12 mouse cellular contexts compared by ENCODE assay signal in the genomic region with DNA sequence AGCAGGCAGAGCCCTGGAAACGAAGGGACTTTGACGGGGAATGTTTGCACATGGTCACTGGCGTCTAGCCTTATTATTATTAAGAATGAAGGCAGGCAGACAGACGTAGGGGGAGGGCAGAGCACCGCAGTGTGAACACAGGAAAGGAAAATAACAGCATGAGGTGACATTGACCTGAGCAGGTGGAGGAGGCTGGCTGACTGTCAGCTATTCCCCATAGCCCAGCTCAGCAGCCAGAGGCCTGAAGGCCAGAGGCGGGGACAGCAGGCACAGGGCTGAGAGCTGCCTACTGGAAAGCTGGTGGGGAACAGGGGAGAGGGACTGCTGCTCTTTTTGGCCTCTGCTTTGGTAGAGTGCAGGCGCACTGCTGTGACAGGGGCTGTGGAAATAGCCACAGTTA.
A peak's percentile ranks its signal among the peaks of the same experiment; 100 is the strongest.
DNase-seq lines count a peak whose midpoint lies in the region; ATAC-seq lines count a peak whose summit lies in the region.
"Had no signal": no experiment of that assay in that cellular context is flagged by ENCODE, and none has a peak within 500 bp of the region (broad histone marks: within the 10 kb centered on the region; RNA-seq: fewer than 3 reads in every experiment).

No protein-coding gene starts in this region.

- H3K4me1 ChIP-seq in hindbrain, embryonic 16.5 days (ENCODE audit: control insufficient read depth, insufficient read depth, low read depth, low read length) = peaks cover 5% of the 10 kb centered on the region; the same call in 1 of the 2 replicates
- H3K4me1 ChIP-seq: limb, embryonic 12.5 days; stomach, embryonic 15.5 days had no signal

- DNase-seq in brain, adult 2 months (ENCODE audit: low read depth, low spot score) = peak; percentile 85
- DNase-seq in kidney, postnatal 4 days = no peak
- DNase-seq in urinary bladder, adult 2 months (ENCODE audit: low spot score) = no peak
- DNase-seq: gastrocnemius, postnatal 25 days; lung, adult 18-20 months had no signal

- no peaks in the 10 kb centered on the region for H3K9me3 ChIP-seq in hindbrain, embryonic 16.5 days (ENCODE audit: control insufficient read depth, low read length)
- H3K9me3 ChIP-seq: limb, embryonic 12.5 days; stomach, embryonic 15.5 days had no signal

- H3K4me3 ChIP-seq in hindbrain, embryonic 16.5 days (ENCODE audit: low read length) = no peak overlapping the region
- H3K4me3 ChIP-seq: limb, embryonic 12.5 days; stomach, embryonic 15.5 days had no signal

- ATAC-seq in cerebellum, adult (ENCODE audit: insufficient number of reproducible peaks, low FRiP score, low TSS enrichment) = peak; percentile 86
- peak; percentile 22; the same call in 1 of the 2 replicates for ATAC-seq in common myeloid progenitor, adult 5-6 weeks (replicated peaks; ENCODE audit: low read depth, poor library complexity, severe bottlenecking)
- peak; percentile 81 for ATAC-seq in hindbrain, embryonic 16.5 days
- no peak for ATAC-seq in erythroblast, adult 5-6 weeks (replicated peaks; ENCODE audit: low FRiP score, poor library complexity, severe bottlenecking)
- ATAC-seq: intestine, postnatal 0 days had no signal

- WGBS in hindbrain, embryonic 16.5 days = 29% methylated on average over 7 of the region's 7 CpGs

- peak overlapping the region; percentile 44; the same call in 1 of the 2 replicates for H3K27ac ChIP-seq in hindbrain, embryonic 16.5 days (ENCODE audit: low read depth, low read length)
- H3K27ac ChIP-seq: limb, embryonic 12.5 days; stomach, embryonic 15.5 days had no signal

- H3K36me3 ChIP-seq in hindbrain, embryonic 16.5 days (ENCODE audit: control insufficient read depth, insufficient read depth, low read length) = no peaks in the 10 kb centered on the region
- H3K36me3 ChIP-seq: limb, embryonic 12.5 days; stomach, embryonic 15.5 days had no signal

- H3K4me2 ChIP-seq in hindbrain, embryonic 16.5 days (ENCODE audit: low read length) = no peak overlapping the region
- H3K4me2 ChIP-seq: limb, embryonic 12.5 days; stomach, embryonic 15.5 days had no signal

- no peaks in the 10 kb centered on the region for H3K27me3 ChIP-seq in hindbrain, embryonic 16.5 days (replicated peaks; ENCODE audit: control insufficient read depth, insufficient read depth, low read length)
- H3K27me3 ChIP-seq: limb, embryonic 12.5 days; stomach, embryonic 15.5 days had no signal

- no peak overlapping the region for H3K9ac ChIP-seq in hindbrain, embryonic 16.5 days (ENCODE audit: low read depth, low read length)
- H3K9ac ChIP-seq: limb, embryonic 12.5 days; stomach, embryonic 15.5 days had no signal
